Mouse (Mus musculus) ES-E14 (cell line): Measurements from ENCODE around the gene Ahnak2. TPM values are rescaled to one million over a fixed set of nuclear protein-coding genes. Genes with fewer than 3 reads are reported as not detected.

Source experiments
- DNase-seq: peaks from one replicate; pipeline ENCODE4 v3.0.0-alpha.2; 2013; ENCODE audit warnings: low read depth, low spot score
- H3K27ac ChIP-seq: 2 replicates; pipeline ENCODE4 v1.5.1; 2012; ENCODE audit warnings: low read depth, mild to moderate bottlenecking, low read length, moderate library complexity, mixed read lengths; ENCODE audit not compliant: poor library complexity, insufficient read depth, severe bottlenecking
- H3K36me3 ChIP-seq: 2 replicates; pipeline ENCODE4 v1.6.1; 2012; ENCODE audit warnings: mild to moderate bottlenecking, low read length, moderate library complexity, mixed read lengths; ENCODE audit not compliant: control insufficient read depth, poor library complexity, insufficient read depth, severe bottlenecking
- H3K4me1 ChIP-seq, 2 experiments: fragments of 150-350 bp in 1 of 2; sonication (generic) in 1 of 2; 2 replicates each; pipeline ENCODE4 v1.6.1; 2012; ENCODE audit warnings: low read length in 2 of 2, mild to moderate bottlenecking in 1 of 2, mixed read lengths in 1 of 2; ENCODE audit not compliant: control insufficient read depth in 2 of 2, insufficient read depth in 2 of 2, poor library complexity in 1 of 2
- H3K4me3 ChIP-seq, 2 experiments: fragments of 150-350 bp in 1 of 2; sonication (generic) in 1 of 2; 2 replicates each; pipeline ENCODE4 v1.5.1; 2012; ENCODE audit warnings: low read length in 2 of 2, low read depth in 1 of 2, mild to moderate bottlenecking in 1 of 2, mixed read lengths in 1 of 2; ENCODE audit not compliant: insufficient read depth in 1 of 2, poor library complexity in 1 of 2, severe bottlenecking in 1 of 2
- H3K9ac ChIP-seq: 2 replicates; pipeline ENCODE4 v1.6.1; 2012; ENCODE audit warnings: low read depth, mild to moderate bottlenecking, low read length, mixed read lengths; ENCODE audit not compliant: poor library complexity, insufficient read depth, severe bottlenecking
- H3K9me3 ChIP-seq: fragments of 150-350 bp; sonication (generic); 2 replicates; pipeline ENCODE4 v1.6.1; 2012; ENCODE audit warnings: low read depth, mild to moderate bottlenecking, low read length; ENCODE audit not compliant: control insufficient read depth, insufficient read depth
- CHD2 ChIP-seq: IDR thresholded peaks from 2 replicates; pipeline ENCODE4 v1.6.1; 2014; ENCODE audit warnings: mild to moderate bottlenecking, low read depth, low read length, inconsistent platforms
- HCFC1 ChIP-seq: IDR thresholded peaks from 2 replicates; pipeline ENCODE4 v1.6.1; 2012; ENCODE audit warnings: low read length, inconsistent platforms, borderline replicate concordance; ENCODE audit not compliant: insufficient read depth
- MAFK ChIP-seq: IDR thresholded peaks from 2 replicates; pipeline ENCODE4 v1.6.1; 2014; ENCODE audit warnings: mild to moderate bottlenecking, low read depth, low read length, inconsistent platforms; ENCODE audit not compliant: insufficient read depth
- ZC3H11A ChIP-seq: IDR thresholded peaks from 2 replicates; pipeline ENCODE4 v1.6.1; 2012; ENCODE audit warnings: low read depth, mild to moderate bottlenecking, inconsistent platforms, low read length, borderline replicate concordance
- ZNF384 ChIP-seq: IDR thresholded peaks from 2 replicates; pipeline ENCODE4 v1.6.1; 2012; ENCODE audit warnings: low read depth, low read length, inconsistent platforms
- in situ Hi-C, 2 experiments: fragments of 600-800 bp; cut with MboI; formaldehyde crosslinking; loops; one replicate each; pipeline ENCODE4 v1.15.1; 2025; ENCODE audit warnings: low sequenced_read_pairs in 2 of 2, inconsistent platforms in 1 of 2; ENCODE audit not compliant: unreplicated experiment in 2 of 2
- total RNA-seq: library from RNA; depleted of rRNA; stranded (reverse); fragments of 300-350 nt; gene quantifications from 2 replicates; pipeline ENCODE4 v1.2.3, GENCODE M21; 2012

Ahnak2 gene
- total RNA-seq, 1 experiment: 22.8 TPM

DNA sequence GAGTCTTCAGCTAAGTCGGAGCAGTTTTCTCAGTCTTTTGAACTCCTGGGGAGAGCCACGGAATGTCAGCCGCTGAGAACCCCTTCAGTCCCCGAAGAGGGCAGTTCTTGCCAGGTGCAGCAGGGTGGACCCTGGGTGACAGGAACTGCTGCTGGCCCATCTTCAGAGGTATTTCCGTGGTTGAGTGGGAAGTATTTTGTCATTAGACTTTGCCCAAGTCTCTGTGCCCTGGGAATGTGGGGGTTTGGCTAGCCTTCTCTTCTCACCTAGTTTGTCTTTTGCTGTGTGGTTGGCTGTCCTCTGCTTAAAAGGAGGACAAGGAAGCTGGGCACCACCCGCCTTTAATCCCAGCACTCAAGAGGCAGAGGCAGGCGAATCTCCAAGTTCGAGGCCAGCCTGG is 7.2 kb upstream of the Ahnak2 start:
- peak overlapping the region; percentile 59 to 67 for H3K4me3 ChIP-seq
- TF ChIP-seq HCFC1 (no peak), CHD2 (no peak), ZNF384 (no peak), ZC3H11A (no peak), MAFK (no peak)
- DNase-seq: no peak
- H3K9ac ChIP-seq: peak overlapping the region; percentile 51
- no peaks in the 10 kb centered on the region for H3K9me3 ChIP-seq
- H3K36me3 ChIP-seq: no peaks in the 10 kb centered on the region; the same call in 1 of the 2 replicates
- peaks cover 0 to 8% of the 10 kb centered on the region in 2 experiments; a peak in 2 of 4 replicates for H3K4me1 ChIP-seq
- in situ Hi-C loops: no loop called here
- no peak overlapping the region for H3K27ac ChIP-seq

DNA sequence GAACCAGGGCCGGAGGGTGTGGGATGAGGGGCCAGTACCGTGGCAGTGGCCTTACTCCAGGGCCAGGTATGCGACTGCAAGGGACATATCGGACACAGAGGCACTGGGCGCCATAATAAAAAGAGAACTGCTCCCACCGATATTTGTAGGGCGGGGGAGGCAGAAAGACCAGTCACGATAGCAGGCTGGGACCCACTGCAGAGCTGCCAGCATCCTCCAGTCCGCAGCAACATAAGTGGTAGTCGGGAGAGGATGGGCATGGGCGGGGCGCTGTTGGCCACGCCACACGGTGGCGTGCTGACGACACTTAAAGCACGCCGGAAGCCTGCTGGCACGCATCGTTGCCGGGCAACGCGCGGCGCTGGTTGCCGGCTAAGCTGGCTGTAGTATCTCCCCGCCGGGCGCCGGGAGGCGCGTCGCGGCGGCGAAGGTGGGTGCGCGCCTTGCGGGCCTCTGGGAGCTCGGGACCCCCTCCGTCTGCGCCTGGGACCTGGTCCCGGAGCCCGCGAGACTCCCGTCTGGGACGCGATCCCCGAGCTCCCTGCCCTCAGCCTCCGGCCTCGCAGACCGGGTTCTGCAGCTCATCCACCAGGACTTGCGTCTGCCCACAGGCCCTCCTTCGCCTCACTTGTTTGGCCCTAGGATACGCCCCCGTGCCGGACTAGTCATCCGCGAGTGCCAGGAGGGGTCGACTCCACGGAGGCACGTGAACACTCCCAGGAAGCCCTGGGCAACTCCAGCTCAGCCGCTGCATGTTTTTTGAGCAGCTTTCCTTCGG is 6.3 kb upstream of the Ahnak2 start, which contains the start of gene Clba1:
Clba1 (plus strand) TSS at position 351 of the 778 bp plus-strand sequence.
- in situ Hi-C loops: no loop called here
- no peaks in the 10 kb centered on the region for H3K36me3 ChIP-seq
- peak; percentile 81 for DNase-seq
- peaks cover 0 to 8% of the 10 kb centered on the region in 2 experiments; a peak in 2 of 4 replicates for H3K4me1 ChIP-seq
- TF ChIP-seq ZNF384 (no peak), CHD2 (peak; percentile 91), MAFK (no peak), HCFC1 (peak; percentile 57; the same call in 1 of the 2 replicates), ZC3H11A (no peak)
- peak within 1 kb of the TSS; percentile 51 for H3K9ac ChIP-seq
- peak within 1 kb of the TSS; percentile 59 to 67 for H3K4me3 ChIP-seq
- no peaks in the 10 kb centered on the region for H3K9me3 ChIP-seq
- H3K27ac ChIP-seq: no peak within 1 kb of the TSS

DNA sequence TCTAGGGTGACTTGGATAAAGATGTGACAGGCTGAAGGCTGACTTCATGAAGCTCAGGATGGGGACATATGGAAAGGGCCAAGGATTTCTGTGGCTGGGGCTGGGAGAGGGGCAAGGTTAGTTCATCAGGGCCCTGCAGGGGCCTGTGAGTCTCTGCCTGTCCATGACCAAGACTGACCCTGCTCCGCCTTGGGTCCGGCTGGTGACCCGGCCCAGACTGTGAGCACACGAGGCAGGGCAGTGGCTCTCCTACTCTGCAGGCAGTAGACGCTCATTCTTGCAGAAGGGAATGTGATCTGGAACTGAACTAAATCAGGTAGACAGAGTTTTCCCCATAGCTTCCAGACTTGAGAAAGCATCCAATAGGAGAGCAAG is 5.7 kb upstream of the Ahnak2 start:
- no peak overlapping the region for H3K27ac ChIP-seq
- DNase-seq: no peak
- peaks cover 0 to 8% of the 10 kb centered on the region in 2 experiments; a peak in 2 of 4 replicates for H3K4me1 ChIP-seq
- no peaks in the 10 kb centered on the region for H3K36me3 ChIP-seq
- H3K4me3 ChIP-seq: peak overlapping the region; percentile 59 to 67; a peak in 3 of 4 replicates
- no peak overlapping the region for H3K9ac ChIP-seq
- in situ Hi-C loops: no loop called here
- no peaks in the 10 kb centered on the region for H3K9me3 ChIP-seq
- no peak for TF ChIP-seq CHD2
- no peak for TF ChIP-seq ZNF384
- TF ChIP-seq MAFK: no peak
- no peak for TF ChIP-seq HCFC1
- no peak for TF ChIP-seq ZC3H11A

DNA sequence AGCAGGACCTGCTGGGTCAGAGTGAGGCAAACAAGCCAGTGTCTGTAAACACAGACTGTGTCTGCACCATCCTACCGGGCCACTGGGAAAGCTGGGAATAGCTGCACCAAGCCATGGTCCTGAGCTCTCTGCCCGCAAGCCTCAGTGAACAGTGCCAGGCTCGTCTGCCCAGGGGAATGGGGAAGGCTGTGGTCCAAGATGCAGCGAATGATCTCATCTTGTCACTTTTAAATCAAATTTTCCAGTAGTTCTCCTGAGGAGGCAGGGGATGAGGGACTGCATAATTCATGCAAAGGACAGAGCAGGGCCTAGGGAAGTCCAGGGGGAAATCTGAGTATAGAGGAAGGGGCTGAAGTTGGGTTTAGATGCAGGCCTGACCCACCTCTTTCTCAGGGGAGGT is 5.3 kb upstream of the Ahnak2 start:
- Histone ChIP-seq H3K4me3 (no peak overlapping the region), H3K9me3 (no peaks in the 10 kb centered on the region), H3K27ac (no peak overlapping the region), H3K4me1 (peaks cover 0 to 8% of the 10 kb centered on the region in 2 experiments; a peak in 2 of 4 replicates), H3K9ac (no peak overlapping the region), H3K36me3 (no peaks in the 10 kb centered on the region)
- DNase-seq: no peak
- no peak for TF ChIP-seq MAFK
- TF ChIP-seq CHD2: no peak
- no peak for TF ChIP-seq ZC3H11A
- TF ChIP-seq HCFC1: no peak
- TF ChIP-seq ZNF384: no peak
- in situ Hi-C loops: no loop called here
